Mouse (Mus musculus) CH12.LX (cell line): ENCODE measurements at regions not wholly inside any gene's neighbourhood (a gene's known extent, or its start where the extent isn't known, plus 50 kb on each side); places are given as distances from the start of the nearest gene placed in this dataset.

Source experiments
- DNase-seq: peaks from one replicate; pipeline ENCODE4 v3.0.0-alpha.2; 2013; ENCODE audit errors: extremely low read depth
- H3K27ac ChIP-seq: 2 replicates; pipeline ENCODE4 v1.5.1; 2012; ENCODE audit warnings: low read depth, mild to moderate bottlenecking, control low read depth, moderate library complexity; ENCODE audit not compliant: insufficient read depth
- H3K27me3 ChIP-seq: replicated peaks from 2 replicates; pipeline ENCODE3; 2012; ENCODE audit warnings: inconsistent platforms
- H3K36me3 ChIP-seq, 2 experiments: replicated peaks in 1 of 2; 2 replicates each; pipeline versions ENCODE3 to v1.6.1; 2012; ENCODE audit warnings: inconsistent platforms in 1 of 2, low read length in 1 of 2, mild to moderate bottlenecking in 1 of 2, mixed read lengths in 1 of 2, moderate library complexity in 1 of 2; ENCODE audit not compliant: control insufficient read depth in 1 of 2, insufficient read depth in 1 of 2
- H3K4me1 ChIP-seq, 2 experiments: 2 replicates each; pipeline ENCODE4 v1.6.1; 2012; ENCODE audit warnings: inconsistent platforms in 1 of 2, moderate library complexity in 1 of 2; ENCODE audit not compliant: insufficient read depth in 2 of 2, control insufficient read depth in 1 of 2
- H3K4me2 ChIP-seq: 2 replicates; pipeline ENCODE4 v1.6.1; 2012; ENCODE audit warnings: low read depth, mild to moderate bottlenecking, control low read depth; ENCODE audit not compliant: poor library complexity, insufficient read depth, severe bottlenecking
- H3K4me3 ChIP-seq, 3 experiments: fragments of 150-350 bp in 1 of 3; sonication (generic) in 1 of 3; replicated peaks in 1 of 3; 2 replicates each; pipeline versions ENCODE3 to v1.5.1; 2011 to 2012; ENCODE audit warnings: low read depth in 2 of 3, low read length in 2 of 3, mild to moderate bottlenecking in 2 of 3, moderate library complexity in 2 of 3, control low read depth in 1 of 3, improper control_type of control experiment in 1 of 3, inconsistent platforms in 1 of 3, mixed read lengths in 1 of 3; ENCODE audit not compliant: poor library complexity in 1 of 3
- H3K79me2 ChIP-seq: replicated peaks from 2 replicates; pipeline ENCODE4 v1.6.1; 2012; ENCODE audit warnings: mild to moderate bottlenecking, moderate library complexity; ENCODE audit not compliant: control insufficient read depth, poor library complexity, insufficient read depth, severe bottlenecking; ENCODE audit errors: extremely low read depth
- H3K9ac ChIP-seq: 2 replicates; pipeline ENCODE4 v1.6.1; 2012; ENCODE audit warnings: low read depth, mild to moderate bottlenecking, control low read depth, moderate library complexity; ENCODE audit not compliant: insufficient read depth
- H3K9me3 ChIP-seq: replicated peaks from 2 replicates; pipeline ENCODE3; 2012; ENCODE audit warnings: low read length, inconsistent platforms, mixed read lengths
- BHLHE40 ChIP-seq: IDR thresholded peaks from 2 replicates; pipeline ENCODE4 v1.6.1; 2011; ENCODE audit warnings: mild to moderate bottlenecking, low read depth, low read length, improper control_type of control experiment
- CHD2 ChIP-seq: IDR thresholded peaks from 2 replicates; pipeline ENCODE4 v1.6.1; 2011; ENCODE audit warnings: low read length, improper control_type of control experiment
- CTCF ChIP-seq, 2 experiments: IDR thresholded peaks in 1 of 2; conservative IDR thresholded peaks in 1 of 2; 2 replicates each; pipeline ENCODE4 v1.5.1; 2011 to 2012; ENCODE audit warnings: low read depth in 2 of 2, low read length in 2 of 2, improper control_type of control experiment in 1 of 2, inconsistent platforms in 1 of 2, mild to moderate bottlenecking in 1 of 2, moderate library complexity in 1 of 2
- ELF1 ChIP-seq: IDR thresholded peaks from 2 replicates; pipeline ENCODE4 v1.6.1; 2014; ENCODE audit warnings: low read depth, mild to moderate bottlenecking, inconsistent platforms, low read length, improper control_type of control experiment
- EP300 ChIP-seq: IDR thresholded peaks from 2 replicates; pipeline ENCODE4 v1.6.1; 2011; ENCODE audit warnings: low read length, improper control_type of control experiment
- HCFC1 ChIP-seq: IDR thresholded peaks from 2 replicates; pipeline ENCODE4 v1.6.1; 2012; ENCODE audit warnings: low read depth, mild to moderate bottlenecking, inconsistent platforms, low read length, improper control_type of control experiment
- JUN ChIP-seq: IDR thresholded peaks from 2 replicates; pipeline ENCODE4 v1.6.1; 2011; ENCODE audit warnings: low read depth, mild to moderate bottlenecking, low read length, improper control_type of control experiment, moderate library complexity; ENCODE audit not compliant: insufficient read depth
- JUND ChIP-seq: conservative IDR thresholded peaks from 2 replicates; pipeline ENCODE4 v1.6.1; 2011; ENCODE audit warnings: low read depth, low read length, improper control_type of control experiment
- KAT2A ChIP-seq: IDR thresholded peaks from 2 replicates; pipeline ENCODE4 v1.6.1; 2012; ENCODE audit warnings: low read length, improper control_type of control experiment, inconsistent platforms; ENCODE audit not compliant: insufficient replicate concordance
- MAX ChIP-seq: IDR thresholded peaks from 2 replicates; pipeline ENCODE4 v1.6.1; 2011; ENCODE audit warnings: low read length, improper control_type of control experiment
- MAZ ChIP-seq: IDR thresholded peaks from 2 replicates; pipeline ENCODE4 v1.6.1; 2012; ENCODE audit warnings: low read depth, mild to moderate bottlenecking, inconsistent platforms, low read length, improper control_type of control experiment, moderate library complexity
- MXI1 ChIP-seq: IDR thresholded peaks from 2 replicates; pipeline ENCODE4 v1.6.1; 2011; ENCODE audit warnings: mild to moderate bottlenecking, low read depth, low read length, improper control_type of control experiment
- MYC ChIP-seq: IDR thresholded peaks from 2 replicates; pipeline ENCODE4 v1.6.1; 2011; ENCODE audit warnings: low read depth, mild to moderate bottlenecking, improper control_type of control experiment, low read length
- NELFE ChIP-seq: IDR thresholded peaks from 2 replicates; pipeline ENCODE4 v1.6.1; 2011; ENCODE audit warnings: low read depth, low read length, improper control_type of control experiment
- NRF1 ChIP-seq: IDR thresholded peaks from 2 replicates; pipeline ENCODE4 v1.6.1; 2014; ENCODE audit warnings: low read depth, mild to moderate bottlenecking, inconsistent platforms, low read length, improper control_type of control experiment, moderate library complexity
- SIN3A ChIP-seq: IDR thresholded peaks from 2 replicates; pipeline ENCODE4 v1.6.1; 2012; ENCODE audit warnings: low read length, improper control_type of control experiment, inconsistent platforms
- SMC3 ChIP-seq: IDR thresholded peaks from 2 replicates; pipeline ENCODE4 v1.6.1; 2011; ENCODE audit warnings: low read depth, low read length, improper control_type of control experiment
- USF2 ChIP-seq: conservative IDR thresholded peaks from 2 replicates; pipeline ENCODE4 v1.6.1; 2011; ENCODE audit warnings: low read depth, low read length, improper control_type of control experiment
- ZC3H11A ChIP-seq: IDR thresholded peaks from 2 replicates; pipeline ENCODE4 v1.6.1; 2012; ENCODE audit warnings: low read depth, mild to moderate bottlenecking, inconsistent platforms, low read length, improper control_type of control experiment
- ZKSCAN1 ChIP-seq: IDR thresholded peaks from 2 replicates; pipeline ENCODE4 v1.6.1; 2012; ENCODE audit warnings: low read depth, inconsistent platforms, low read length, improper control_type of control experiment, borderline replicate concordance
- ZMIZ1 ChIP-seq: IDR thresholded peaks from 2 replicates; pipeline ENCODE4 v1.6.1; 2012; ENCODE audit warnings: low read depth, mild to moderate bottlenecking, inconsistent platforms, low read length, improper control_type of control experiment
- ZNF384 ChIP-seq: IDR thresholded peaks from 2 replicates; pipeline ENCODE4 v1.6.1; 2012; ENCODE audit warnings: low read depth, low read length, improper control_type of control experiment, inconsistent platforms
- dilution Hi-C: fragments of 300-500 bp; cut with MboI; formaldehyde crosslinking; loops from 2 replicates; pipeline ENCODE4 v1.14.3; 2020; ENCODE audit warnings: low sequenced_read_pairs; ENCODE audit not compliant: extremely low pct_unique_long_range_greater_than_20kb, extremely low pct_ligation_motif_present
- in situ Hi-C: fragments of 300-500 bp; cut with MboI; formaldehyde crosslinking; loops from 3 replicates; pipeline ENCODE4 v1.14.3; 2019; ENCODE audit warnings: low sequenced_read_pairs, low pct_ligation_motif_present, low pct_unique_long_range_greater_than_20kb, mixed read lengths

- H3K79me2 ChIP-seq = no peaks in the 10 kb centered on the region
- H3K27ac ChIP-seq = no peak overlapping the region
- TF ChIP-seq CHD2 (no peak), SMC3 (no peak), ZKSCAN1 (no peak), KAT2A (no peak), USF2 (no peak), NRF1 (no peak), ZNF384 (no peak), BHLHE40 (no peak), MAZ (no peak), NELFE (no peak), MAX (no peak), MXI1 (no peak), JUN (no peak)
- H3K27me3 ChIP-seq = no peaks in the 10 kb centered on the region
- H3K4me3 ChIP-seq = no peak overlapping the region
- no peaks in the 10 kb centered on the region for H3K36me3 ChIP-seq
- no peak for DNase-seq
- in situ Hi-C loops = no loop called here
- peaks cover 42% of the 10 kb centered on the region for H3K9me3 ChIP-seq
- dilution Hi-C loops = no loop called here
- H3K4me2 ChIP-seq = no peak overlapping the region
- H3K9ac ChIP-seq = no peak overlapping the region
- no peaks in the 10 kb centered on the region for H3K4me1 ChIP-seq
Observed at GRCm38 (mm10) chr8:15610217-15610616, 564.3 kb upstream of the BB014433 start.

GRCm38 (mm10) chr8:15607598-15608215 is 561.8 kb upstream of the BB014433 start:
- H3K4me1 ChIP-seq = no peaks in the 10 kb centered on the region
- no peak overlapping the region for H3K9ac ChIP-seq
- no peak overlapping the region for H3K4me2 ChIP-seq
- no peak for TF ChIP-seq ZC3H11A
- no peak for TF ChIP-seq HCFC1
- TF ChIP-seq MAX = no peak
- no peak for TF ChIP-seq ELF1
- TF ChIP-seq SMC3 = no peak
- TF ChIP-seq SIN3A = no peak
- TF ChIP-seq MYC = no peak
- no peak for TF ChIP-seq JUND
- TF ChIP-seq EP300 = no peak
- TF ChIP-seq KAT2A = no peak
- no peak for TF ChIP-seq CTCF (conservative IDR thresholded peaks at IDR 0.05 in 1 of 2, IDR thresholded peaks at IDR 0.05 in 1 of 2; ENCODE audit: low read depth in 2 of 2, low read length in 2 of 2)
- no peak for TF ChIP-seq ZMIZ1
- in situ Hi-C loops = no loop called here
- H3K9me3 ChIP-seq = peaks cover 60% of the 10 kb centered on the region
- no peak overlapping the region for H3K27ac ChIP-seq
- H3K79me2 ChIP-seq = no peaks in the 10 kb centered on the region
- DNase-seq = no peak
- no peak overlapping the region for H3K4me3 ChIP-seq
- dilution Hi-C loops = no loop called here
- no peaks in the 10 kb centered on the region for H3K36me3 ChIP-seq
- no peaks in the 10 kb centered on the region for H3K27me3 ChIP-seq
